Mouse (Mus musculus): ENCODE measurements at regions not wholly inside any gene's neighbourhood (a gene's known extent, or its start where the extent isn't known, plus 50 kb on each side); places are given as distances from the start of the nearest gene placed in this dataset.

GRCm38 (mm10) chr4:105365076-105365475, 207.9 kb downstream of the Plpp3 start:
- intact Hi-C loops (cut with DNase I; ENCODE audit: low total_unique reads) = no loop called here
- no peak for DNase-seq

GRCm38 (mm10) chr4:105376591-105376990, 219.4 kb downstream of the Plpp3 start:
- DNase-seq = no peak
- intact Hi-C loops (cut with DNase I; ENCODE audit: low total_unique reads) = no loop called here

- DNase-seq = no peak
- intact Hi-C loops (cut with DNase I; ENCODE audit: low total_unique reads) = no loop called here
Observed at GRCm38 (mm10) chr4:105377469-105378187, 220.5 kb downstream of the Plpp3 start.

DNA sequence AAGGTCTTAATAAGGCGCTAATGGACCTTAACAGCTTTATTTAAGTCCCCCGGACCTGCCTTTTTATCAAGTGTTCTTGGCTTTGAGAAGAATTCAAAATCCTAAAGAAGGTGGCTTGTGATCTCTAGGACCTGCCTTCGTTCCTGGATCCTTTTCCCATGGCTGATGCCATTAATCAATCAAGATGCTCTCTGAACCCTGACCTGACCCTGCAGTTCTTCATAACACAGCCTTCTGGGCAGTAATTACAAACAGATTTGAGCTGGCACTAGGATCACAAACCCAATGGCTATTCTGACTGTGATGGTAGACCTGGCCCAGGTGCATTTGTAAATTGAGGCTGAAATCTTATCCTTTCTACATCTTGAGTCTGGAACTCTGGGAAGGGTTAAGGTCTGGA, 227.7 kb downstream of the Plpp3 start:
- intact Hi-C loops (cut with DNase I; ENCODE audit: low total_unique reads) = no loop called here
- no peak for DNase-seq

DNA sequence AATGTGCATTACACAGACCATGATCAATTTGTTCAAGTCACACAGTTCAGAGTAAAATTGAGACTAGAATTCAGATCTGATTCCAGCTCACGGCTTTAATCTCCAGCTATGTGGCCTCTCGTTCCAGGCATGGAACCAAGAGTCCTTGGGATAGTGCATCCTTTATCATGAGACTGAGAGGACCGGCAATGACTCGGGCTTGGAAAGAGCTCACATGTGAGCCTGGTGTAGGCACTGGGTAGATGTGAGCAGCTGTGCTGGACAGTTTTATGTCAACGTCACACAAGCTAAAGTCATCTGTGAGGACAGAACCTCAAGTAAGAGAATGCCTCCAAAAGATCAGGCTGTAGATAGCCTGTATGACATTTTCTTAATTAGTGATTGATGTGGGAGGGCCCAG, 228.3 kb downstream of the Plpp3 start:
- intact Hi-C loops (cut with DNase I; ENCODE audit: low total_unique reads) = no loop called here
- DNase-seq = no peak

GRCm38 (mm10) chr4:105390378-105390777, 233.2 kb downstream of the Plpp3 start:
- peak; percentile 63 for DNase-seq
- intact Hi-C loops (cut with DNase I; ENCODE audit: low total_unique reads) = no loop called here

DNA sequence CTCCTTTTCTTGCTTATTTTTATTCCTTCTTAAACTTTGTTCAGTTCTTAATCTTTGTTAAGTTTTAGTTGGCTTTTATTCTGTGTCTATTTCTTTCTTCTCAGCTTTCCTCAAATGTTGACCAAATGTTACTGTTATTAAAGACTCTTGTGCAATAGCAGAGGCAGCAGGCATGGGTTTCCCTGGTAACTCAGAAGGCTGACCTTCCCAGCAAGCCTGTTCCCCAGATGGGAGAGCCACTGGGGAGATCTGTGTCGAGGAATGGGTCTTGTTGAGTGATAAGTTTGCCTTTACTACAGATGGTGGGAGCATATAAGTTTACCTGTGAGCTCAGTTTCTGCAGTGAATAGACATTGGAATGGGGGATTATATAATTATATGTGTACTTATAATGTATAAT, 237.2 kb downstream of the Plpp3 start:
- DNase-seq = no peak
- intact Hi-C loops (cut with DNase I; ENCODE audit: low total_unique reads) = no loop called here

DNA sequence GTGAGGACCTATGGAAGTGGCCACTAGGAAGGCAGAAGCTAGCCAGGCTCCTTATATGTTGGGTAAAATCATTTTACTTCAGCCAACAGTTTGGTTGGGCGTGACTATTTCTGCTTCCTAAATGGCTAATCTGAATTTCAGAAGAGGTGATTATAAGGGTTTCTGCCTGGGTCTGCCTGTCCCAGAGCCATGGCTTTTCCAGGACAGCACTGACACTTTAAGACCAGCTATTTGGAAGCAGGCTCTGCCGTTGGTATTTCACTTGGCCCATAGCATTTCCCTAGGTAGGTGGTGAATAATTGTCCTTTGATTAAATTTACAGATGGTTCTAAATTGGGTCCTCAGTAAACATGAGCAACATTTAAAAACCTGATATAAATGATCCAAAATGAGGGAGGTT, 240.3 kb downstream of the Plpp3 start:
- intact Hi-C loops (cut with DNase I; ENCODE audit: low total_unique reads) = no loop called here
- no peak for DNase-seq

- DNase-seq = no peak
- intact Hi-C loops (cut with DNase I; ENCODE audit: low total_unique reads) = no loop called here
Observed at GRCm38 (mm10) chr4:105402021-105402420, 244.9 kb downstream of the Plpp3 start.

- intact Hi-C loops (cut with DNase I; ENCODE audit: low total_unique reads) = no loop called here
- DNase-seq = no peak
Observed at GRCm38 (mm10) chr4:105403169-105403568, 246.0 kb downstream of the Plpp3 start.

DNA sequence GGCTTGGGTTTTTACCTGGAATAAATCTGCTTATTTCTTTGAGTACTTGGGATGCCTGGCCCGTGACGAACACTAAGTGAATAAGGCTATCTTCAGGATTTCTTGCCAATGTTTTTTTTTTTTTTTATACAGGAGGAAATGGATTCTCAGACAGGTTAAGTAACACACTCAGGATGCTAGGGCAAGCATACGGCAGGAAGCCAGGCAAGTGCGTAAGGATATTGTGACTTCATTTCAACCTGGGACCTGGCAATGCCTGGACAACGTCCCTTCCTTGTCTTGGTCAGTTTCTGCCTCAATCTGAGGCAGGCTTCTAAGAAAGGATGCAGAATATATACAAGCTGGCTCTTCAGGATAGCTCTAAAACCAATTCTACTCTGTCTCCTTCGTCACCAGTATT, 246.5 kb downstream of the Plpp3 start:
- intact Hi-C loops (cut with DNase I; ENCODE audit: low total_unique reads) = no loop called here
- no peak for DNase-seq

DNA sequence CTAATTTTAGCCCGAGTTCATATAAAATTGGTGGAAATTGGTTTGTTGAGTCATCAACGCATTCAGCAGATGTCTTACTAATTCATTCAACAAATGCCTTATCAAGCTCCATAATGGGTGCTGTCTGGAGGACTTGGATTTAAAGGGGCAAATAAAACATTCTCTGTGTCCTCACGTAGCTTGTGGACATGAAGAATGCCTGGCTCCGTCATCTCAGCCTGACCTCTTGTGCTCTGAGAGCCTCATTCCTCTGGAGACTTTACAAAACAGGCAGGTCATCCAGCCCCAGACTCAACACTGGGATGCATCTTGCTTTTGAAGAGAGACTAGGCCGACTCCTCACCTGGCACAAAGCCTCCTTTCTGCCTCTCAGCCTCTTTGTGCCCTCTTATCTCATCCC, 248.6 kb downstream of the Plpp3 start:
- no peak for DNase-seq
- intact Hi-C loops (cut with DNase I; ENCODE audit: low total_unique reads) = no loop called here

GRCm38 (mm10) chr4:105406786-105407464, 249.8 kb downstream of the Plpp3 start:
- DNase-seq = no peak
- intact Hi-C loops (cut with DNase I; ENCODE audit: low total_unique reads) = no loop called here

DNA sequence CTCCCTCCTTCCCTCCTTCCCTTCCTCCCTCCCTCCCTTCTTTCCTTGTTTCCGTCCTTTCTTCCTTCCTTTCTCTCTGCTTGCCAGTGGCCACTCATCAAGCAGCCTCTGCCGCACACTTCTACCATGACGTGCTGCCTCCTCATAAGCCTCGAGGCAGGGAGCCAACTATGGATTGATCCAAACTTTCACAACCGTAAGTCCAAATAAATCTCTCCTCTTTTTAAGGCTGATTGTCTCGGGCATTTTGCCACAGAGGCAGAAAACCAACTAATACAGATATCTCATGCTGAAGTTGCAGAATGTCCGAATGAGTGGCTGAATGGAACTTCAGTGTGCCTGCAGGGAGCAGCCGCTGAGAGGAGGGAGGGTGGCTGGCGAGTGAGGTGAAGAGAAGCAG, 251.7 kb downstream of the Plpp3 start:
- peak; percentile 40 for DNase-seq
- intact Hi-C loops (cut with DNase I; ENCODE audit: low total_unique reads) = no loop called here

DNA sequence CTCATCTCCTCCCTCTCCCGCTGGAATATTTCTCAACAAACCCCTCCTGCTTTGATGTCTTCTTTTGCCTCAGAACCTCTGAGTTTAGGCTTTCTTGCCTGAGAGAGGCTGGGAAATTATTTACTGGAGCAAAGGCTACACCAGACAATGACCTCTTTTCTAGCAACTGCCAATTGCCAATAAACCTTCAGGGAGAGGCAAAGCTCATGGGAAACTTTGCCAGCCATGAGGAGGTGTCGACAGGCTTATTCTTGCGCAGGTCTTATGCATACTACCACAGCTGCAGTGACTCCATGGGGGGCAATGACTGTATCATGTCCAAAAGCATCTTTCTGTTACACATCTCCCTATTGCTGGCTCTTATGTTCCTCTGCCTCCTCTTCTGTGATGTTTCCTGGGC, 260.0 kb downstream of the Plpp3 start:
- intact Hi-C loops (cut with DNase I; ENCODE audit: low total_unique reads) = no loop called here
- DNase-seq = no peak

- no peak for DNase-seq
- intact Hi-C loops (cut with DNase I; ENCODE audit: low total_unique reads) = no loop called here
Observed at GRCm38 (mm10) chr4:105422466-105422865, 265.3 kb downstream of the Plpp3 start.

GRCm38 (mm10) chr4:105423727-105424201, 266.6 kb downstream of the Plpp3 start:
- no peak for DNase-seq
- intact Hi-C loops (cut with DNase I; ENCODE audit: low total_unique reads) = no loop called here

DNA sequence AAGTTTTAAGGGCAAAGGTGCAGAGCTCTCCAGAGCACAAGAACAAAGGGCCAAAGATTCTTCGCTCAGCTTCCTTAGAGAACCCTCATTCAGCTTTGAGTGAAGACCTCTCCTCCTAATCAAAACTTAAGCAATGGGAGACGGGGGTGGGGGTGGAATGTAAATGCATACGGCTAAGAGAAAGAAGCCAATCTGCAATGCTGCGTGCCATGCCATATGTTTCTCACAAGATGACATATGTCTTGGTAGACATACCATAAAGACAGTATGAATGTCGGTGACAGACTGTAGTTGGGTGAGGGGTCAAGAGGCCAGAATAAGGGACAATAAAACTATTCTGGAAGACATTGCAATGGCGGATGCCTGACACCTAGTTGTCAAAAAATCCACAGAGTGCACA, 267.9 kb downstream of the Plpp3 start:
- intact Hi-C loops (cut with DNase I; ENCODE audit: low total_unique reads) = no loop called here
- no peak for DNase-seq

DNA sequence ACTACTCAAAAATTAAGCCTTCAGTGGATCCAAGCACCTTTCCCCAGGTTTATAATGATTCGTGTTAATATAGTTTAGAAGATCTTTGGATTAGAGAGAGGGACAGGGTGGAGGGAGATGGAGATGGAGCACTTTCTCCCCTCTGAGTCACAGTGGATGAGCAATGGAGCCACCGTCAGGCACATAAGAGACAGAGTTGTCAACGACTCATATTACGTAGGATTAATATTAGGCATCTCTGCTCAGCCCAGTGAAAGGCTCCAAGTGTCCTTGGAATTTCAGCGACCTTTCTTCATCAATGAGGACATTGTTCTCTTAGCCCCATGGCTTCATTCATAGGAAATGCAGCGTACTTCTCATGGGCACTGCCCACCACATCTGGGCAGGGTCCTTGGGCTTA, 270.4 kb downstream of the Plpp3 start:
- intact Hi-C loops (cut with DNase I; ENCODE audit: low total_unique reads) = no loop called here
- no peak for DNase-seq

GRCm38 (mm10) chr4:105429381-105430100, 272.4 kb downstream of the Plpp3 start:
- intact Hi-C loops (cut with DNase I; ENCODE audit: low total_unique reads) = loop anchor here (5.0 kb wide), 1 partner anchor 68 kb away; no protein-coding TSS in a partner anchor
- DNase-seq = no peak

DNA sequence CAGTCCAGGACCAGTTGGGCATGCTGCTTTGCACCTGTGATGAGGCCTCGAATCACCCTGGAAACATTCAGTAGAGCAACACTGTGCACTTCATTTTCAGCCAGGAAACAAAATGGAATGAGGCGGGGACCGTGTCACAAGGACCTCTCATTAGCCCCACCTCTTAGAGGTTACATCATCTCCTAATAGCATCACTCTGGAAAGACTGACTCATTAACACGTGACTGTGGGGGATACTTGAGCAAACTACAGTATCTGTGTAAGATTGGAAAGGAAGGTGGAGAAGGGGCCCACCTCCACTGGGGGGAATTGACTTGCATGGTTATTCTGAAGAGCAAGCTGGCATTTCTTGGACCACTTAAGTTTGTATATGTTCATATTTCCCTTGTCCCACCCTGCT, 275.3 kb downstream of the Plpp3 start:
- intact Hi-C loops (cut with DNase I; ENCODE audit: low total_unique reads) = loop anchor here (5.0 kb wide), 1 partner anchor 65 kb away; no protein-coding TSS in a partner anchor
- DNase-seq = no peak
